Mouse (Mus musculus) C2C12 (cell line): ENCODE results near the gene Mertk. TPM values are rescaled to one million over a fixed set of nuclear protein-coding genes. Genes with fewer than 3 reads are reported as not detected.
"Not testable (repeated sequence)": the region's sequence is repeated elsewhere in the genome, so short reads cannot be mapped to it uniquely, and the experiment has no call there.

Experiments used
- H3K27me3 ChIP-seq: one replicate; pipeline ENCODE4 v1.6.1; 2011; ENCODE audit not compliant: control insufficient read depth, insufficient read depth, insufficient read length
- H3K36me3 ChIP-seq: one replicate; pipeline ENCODE4 v1.6.1; 2011; ENCODE audit not compliant: control insufficient read depth, insufficient read depth
- H3K4me3 ChIP-seq: one replicate; pipeline ENCODE4 v1.5.1; 2011; ENCODE audit warnings: mild to moderate bottlenecking, control low read depth; ENCODE audit not compliant: poor library complexity, insufficient read depth, severe bottlenecking
- H3K79me2 ChIP-seq: one replicate; pipeline ENCODE4 v1.6.1; 2011; ENCODE audit not compliant: control insufficient read depth, insufficient read depth
- H3K79me3 ChIP-seq: one replicate; pipeline ENCODE4 v1.6.1; 2011; ENCODE audit warnings: low read depth, control low read depth
- H3ac ChIP-seq: one replicate; pipeline ENCODE3; 2011; ENCODE audit warnings: low read depth; ENCODE audit not compliant: control insufficient read depth, insufficient read length
- CEBPB ChIP-seq: IDR thresholded peaks from one replicate; pipeline ENCODE4 v1.6.1; 2011; ENCODE audit warnings: low read depth, mild to moderate bottlenecking, control low read depth, moderate library complexity
- CTCF ChIP-seq: IDR thresholded peaks from one replicate; pipeline ENCODE4 v1.5.1; 2011; ENCODE audit not compliant: control insufficient read depth, insufficient read depth, insufficient read length
- FOSL1 ChIP-seq: IDR thresholded peaks from one replicate; pipeline ENCODE4 v1.8.0; 2011; ENCODE audit warnings: mild to moderate bottlenecking, low read length; ENCODE audit not compliant: poor library complexity, insufficient read depth, severe bottlenecking
- MAX ChIP-seq: IDR thresholded peaks from one replicate; pipeline ENCODE4 v1.6.1; 2011; ENCODE audit warnings: mild to moderate bottlenecking, control low read depth
- MYOD1 ChIP-seq: IDR thresholded peaks from one replicate; pipeline ENCODE4 v1.6.1; 2011; ENCODE audit warnings: low read depth; ENCODE audit not compliant: control insufficient read depth, insufficient read length
- MYOG ChIP-seq: IDR thresholded peaks from one replicate; pipeline ENCODE4 v1.6.1; 2011; ENCODE audit not compliant: control insufficient read depth, insufficient read length; ENCODE audit errors: extremely low read depth
- USF1 ChIP-seq: IDR thresholded peaks from one replicate; pipeline ENCODE4 v1.6.1; 2011; ENCODE audit warnings: low read depth, mild to moderate bottlenecking, control low read depth, moderate library complexity
- polyA plus RNA-seq: library from polyadenylated mRNA; unstranded; fragments of >200 nt; fragmentation: generic; extraction: Trizol; gene quantifications from one replicate; pipeline ENCODE4 v1.2.1, GENCODE M21; 2012; ENCODE audit warnings: missing spikeins

Gene Mertk
- polyA plus RNA-seq, 1 experiment = 4.0 TPM

DNA sequence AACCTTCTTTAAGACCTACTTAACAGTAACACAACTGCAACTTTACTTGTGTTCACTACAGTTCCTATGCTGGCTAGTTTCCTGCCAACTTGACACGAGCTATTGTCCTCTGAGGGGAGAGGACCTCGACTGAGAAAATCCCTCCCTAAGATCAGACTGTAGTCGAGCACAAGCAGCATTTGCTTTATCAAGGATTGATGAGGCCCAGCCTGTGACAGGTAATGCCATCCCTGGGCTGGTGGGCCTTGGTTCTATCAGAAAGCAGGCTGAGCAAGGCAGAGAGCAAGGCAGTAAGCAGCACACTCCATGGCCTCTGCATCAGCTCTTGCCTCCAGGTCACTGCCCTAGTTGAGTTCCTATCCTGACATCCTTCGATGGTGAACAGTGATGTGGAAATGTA lies 5.5 kb upstream of the Mertk start:
- no peaks in the 10 kb centered on the region for H3K27me3 ChIP-seq
- no peaks in the 10 kb centered on the region for H3K79me3 ChIP-seq
- H3ac ChIP-seq = no peak overlapping the region
- H3K79me2 ChIP-seq = no peaks in the 10 kb centered on the region
- no peak overlapping the region for H3K4me3 ChIP-seq
- TF ChIP-seq USF1 = no peak
- no peak for TF ChIP-seq FOSL1
- no peak for TF ChIP-seq CTCF
- no peak for TF ChIP-seq CEBPB
- TF ChIP-seq MYOG = no peak
- TF ChIP-seq MYOD1 = no peak
- TF ChIP-seq MAX = no peak
- no peaks in the 10 kb centered on the region for H3K36me3 ChIP-seq

DNA sequence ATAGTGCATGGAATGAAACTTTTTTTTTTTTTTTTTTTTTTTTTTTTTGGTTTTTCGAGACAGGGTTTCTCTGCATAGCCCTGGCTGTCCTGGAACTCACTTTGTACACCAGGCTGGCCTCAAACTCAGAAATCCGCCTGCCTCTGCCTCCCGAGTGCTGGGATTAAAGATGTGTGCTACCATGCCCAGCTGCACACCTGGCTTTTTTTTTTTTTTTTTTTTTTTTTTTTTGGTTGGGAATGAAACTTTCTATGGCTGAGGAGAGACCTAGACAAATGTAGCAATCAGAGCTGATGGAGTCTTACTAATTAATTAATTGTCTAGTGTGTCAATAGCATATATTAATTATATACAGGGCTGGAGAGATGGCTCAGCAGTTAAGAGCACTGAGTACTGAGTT lies 4.9 kb upstream of the Mertk start:
- not testable (repeated sequence) for H3K79me3 ChIP-seq, H3K27me3 ChIP-seq, H3K36me3 ChIP-seq, H3ac ChIP-seq, H3K4me3 ChIP-seq, H3K79me2 ChIP-seq

GRCm38 (mm10) chr2:128694548-128694947 lies 4.2 kb upstream of the Mertk start:
- Histone ChIP-seq H3K4me3 (no peak overlapping the region), H3ac (no peak overlapping the region), H3K79me2 (peaks cover 6% of the 10 kb centered on the region), H3K36me3 (no peaks in the 10 kb centered on the region), H3K27me3 (no peaks in the 10 kb centered on the region), H3K79me3 (peaks cover 2% of the 10 kb centered on the region)
- TF ChIP-seq MAX (no peak), MYOD1 (no peak), MYOG (no peak), CTCF (no peak), USF1 (no peak), FOSL1 (no peak), CEBPB (no peak)

DNA sequence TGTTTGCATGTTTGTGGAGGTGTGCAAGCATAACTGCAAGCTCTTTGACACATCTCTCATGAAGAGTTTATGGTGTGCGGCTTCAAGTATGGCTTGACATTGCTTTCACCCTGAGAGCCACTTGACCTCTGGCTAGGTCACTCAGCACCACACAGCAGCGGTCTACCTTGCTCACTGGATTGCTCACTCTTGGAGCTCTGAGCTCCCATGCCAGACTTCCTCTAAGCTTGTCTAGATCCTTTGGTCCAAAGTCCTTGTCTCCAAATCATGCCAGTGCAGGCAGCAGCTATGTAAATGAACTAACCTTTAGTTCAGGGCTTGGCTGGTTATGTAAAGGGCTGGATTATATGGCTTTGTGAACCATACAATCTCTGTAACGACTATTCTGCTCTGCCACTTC lies 2.3 kb upstream of the Mertk start:
- peaks cover 2% of the 10 kb centered on the region for H3K79me3 ChIP-seq
- no peaks in the 10 kb centered on the region for H3K27me3 ChIP-seq
- peaks cover 13% of the 10 kb centered on the region for H3K79me2 ChIP-seq
- no peak overlapping the region for H3ac ChIP-seq
- no peak for TF ChIP-seq MYOG
- no peak for TF ChIP-seq FOSL1
- TF ChIP-seq CTCF = no peak
- TF ChIP-seq CEBPB = no peak
- no peaks in the 10 kb centered on the region for H3K36me3 ChIP-seq
- H3K4me3 ChIP-seq = no peak overlapping the region

DNA sequence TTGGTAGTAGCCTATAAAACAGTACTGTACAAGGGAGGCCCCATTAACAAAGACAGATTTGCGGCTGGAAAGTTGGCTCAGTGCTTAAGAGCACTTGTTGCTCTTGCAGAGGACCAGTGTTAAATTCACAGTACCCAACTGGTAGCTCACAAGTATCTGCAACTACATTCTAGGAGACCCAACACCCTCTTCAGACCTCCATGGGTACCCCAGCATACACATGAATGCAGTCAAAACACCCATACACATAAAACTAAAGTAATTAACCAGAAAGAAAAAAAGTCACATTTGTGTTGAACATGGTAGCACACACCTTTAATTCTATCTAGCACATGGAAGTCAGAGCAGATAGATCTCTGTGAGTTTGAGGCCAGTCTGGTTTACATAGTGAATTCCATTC lies 1.7 kb upstream of the Mertk start:
- Histone ChIP-seq H3K79me2 (peaks cover 17% of the 10 kb centered on the region), H3K4me3 (no peak overlapping the region), H3K79me3 (peaks cover 2% of the 10 kb centered on the region), H3K36me3 (no peaks in the 10 kb centered on the region), H3ac (no peak overlapping the region), H3K27me3 (no peaks in the 10 kb centered on the region)
- no peak for TF ChIP-seq MYOG
- TF ChIP-seq FOSL1 = no peak
- no peak for TF ChIP-seq MAX
- TF ChIP-seq CEBPB = no peak
- TF ChIP-seq USF1 = no peak

DNA sequence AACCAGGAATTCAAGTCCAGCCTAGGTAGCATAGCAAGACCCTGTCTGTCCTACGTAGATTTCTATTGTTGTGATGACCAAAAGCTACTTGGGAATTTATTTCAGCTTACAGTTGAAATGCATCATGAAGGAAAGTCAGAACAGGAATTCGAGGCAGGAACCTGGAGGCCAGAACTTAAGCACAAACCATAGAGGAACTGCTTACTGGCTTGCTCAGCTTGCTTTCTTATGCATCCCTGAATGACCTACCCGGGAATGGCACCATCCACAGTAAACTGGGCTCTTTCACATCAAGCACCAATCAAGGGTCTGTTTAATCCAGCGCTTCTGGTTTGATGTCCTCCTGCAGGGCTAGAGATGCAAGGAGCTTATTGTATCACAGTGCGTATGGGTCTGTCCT lies 1.2 kb upstream of the Mertk start:
- peaks cover 22% of the 10 kb centered on the region for H3K79me2 ChIP-seq
- H3K4me3 ChIP-seq = no peak overlapping the region
- TF ChIP-seq MYOD1 (no peak), MAX (no peak), MYOG (no peak), USF1 (no peak)
- no peak overlapping the region for H3ac ChIP-seq
- no peaks in the 10 kb centered on the region for H3K36me3 ChIP-seq
- peaks cover 2% of the 10 kb centered on the region for H3K79me3 ChIP-seq
- no peaks in the 10 kb centered on the region for H3K27me3 ChIP-seq

DNA sequence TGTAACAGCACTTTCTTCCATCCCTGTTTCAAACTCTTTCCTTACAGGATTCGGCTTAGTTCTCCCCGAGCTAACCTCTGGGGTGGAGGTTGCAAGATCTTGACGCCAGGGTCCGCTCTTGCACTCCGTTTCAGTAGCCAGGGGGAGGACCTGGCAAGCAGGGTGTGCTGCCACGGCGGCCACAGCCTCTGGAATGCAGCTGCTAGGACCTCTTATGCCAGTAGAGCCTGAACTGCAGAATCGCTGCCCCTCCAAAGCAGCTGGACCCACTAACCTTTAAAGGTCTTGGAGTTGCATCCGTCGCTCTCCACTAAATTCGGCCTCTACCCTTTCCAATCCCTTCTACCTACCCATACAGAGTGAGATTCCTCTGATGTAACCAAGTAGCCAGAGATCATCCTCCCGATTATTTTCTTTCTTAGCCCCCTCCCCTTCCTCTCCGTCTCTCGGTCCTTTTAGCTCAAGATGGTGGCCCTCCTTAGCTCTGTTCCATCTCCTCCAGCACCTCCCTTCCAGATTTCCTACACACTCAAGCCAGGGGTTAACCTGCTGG lies 540 bp upstream of the Mertk start:
- peaks cover 28% of the 10 kb centered on the region for H3K79me2 ChIP-seq
- H3K4me3 ChIP-seq = peak overlapping the region; percentile 76
- H3ac ChIP-seq = no peak overlapping the region
- no peaks in the 10 kb centered on the region for H3K27me3 ChIP-seq
- peak; percentile 84 for TF ChIP-seq CTCF
- TF ChIP-seq MYOD1 = peak; percentile 58
- TF ChIP-seq MAX = peak; percentile 68
- TF ChIP-seq MYOG = no peak
- H3K36me3 ChIP-seq = no peaks in the 10 kb centered on the region
- peaks cover 4% of the 10 kb centered on the region for H3K79me3 ChIP-seq
